Mouse (Mus musculus) lung, postnatal 0 days (tissue): ENCODE results near the gene Stxbp6. TPM values are rescaled to one million over a fixed set of nuclear protein-coding genes. Genes with fewer than 3 reads are reported as not detected.

Experiments used
- ATAC-seq: fragments of 200-750 bp; cut with Nextera tagmentation; 2 replicates; pipeline ENCODE4 v1.8.0; 2017; ENCODE audit warnings: moderate library complexity
- DNase-seq: peaks from one replicate; pipeline ENCODE4 v3.0.0-alpha.2; 2016; ENCODE audit warnings: low spot score
- H3K27ac ChIP-seq: fragments of 300-500 bp; sonication (generic); 2 replicates; pipeline ENCODE4 v1.5.1; 2014; ENCODE audit warnings: antibody characterized with exemption, mild to moderate bottlenecking, low read length, mixed read lengths
- H3K27me3 ChIP-seq: fragments of 300-500 bp; sonication (generic); replicated peaks from 2 replicates; pipeline ENCODE4 v1.6.1; 2014; ENCODE audit warnings: low read length, mixed read lengths; ENCODE audit not compliant: insufficient read depth
- H3K36me3 ChIP-seq: fragments of 300-500 bp; sonication (generic); 2 replicates; pipeline ENCODE4 v1.6.1; 2014; ENCODE audit warnings: low read length, mixed read lengths; ENCODE audit not compliant: insufficient read depth
- H3K4me1 ChIP-seq: fragments of 300-500 bp; sonication (generic); 2 replicates; pipeline ENCODE4 v1.6.1; 2014; ENCODE audit warnings: antibody characterized with exemption, low read depth, low read length, mixed read lengths; ENCODE audit not compliant: insufficient read depth
- H3K4me2 ChIP-seq: fragments of 300-500 bp; sonication (generic); replicated peaks from 2 replicates; pipeline ENCODE4 v1.6.1; 2014; ENCODE audit warnings: low read depth, mild to moderate bottlenecking, low read length, moderate library complexity, mixed read lengths
- H3K4me3 ChIP-seq: fragments of 300-500 bp; sonication (generic); 2 replicates; pipeline ENCODE4 v1.5.1; 2014; ENCODE audit warnings: low read depth, low read length
- H3K9ac ChIP-seq: fragments of 300-500 bp; sonication (generic); replicated peaks from 2 replicates; pipeline ENCODE4 v1.6.1; 2014; ENCODE audit warnings: low read depth, mild to moderate bottlenecking
- H3K9me3 ChIP-seq: fragments of 300-500 bp; sonication (generic); 2 replicates; pipeline ENCODE4 v1.6.1; 2016; ENCODE audit warnings: low read length, mixed read lengths
- CTCF ChIP-seq: IDR thresholded peaks from 2 replicates; pipeline ENCODE4 v1.5.1; 2016; ENCODE audit warnings: antibody characterized with exemption, mild to moderate bottlenecking
- EP300 ChIP-seq: IDR thresholded peaks from 2 replicates; pipeline ENCODE4 v1.6.1; 2016; ENCODE audit warnings: antibody characterized with exemption, mild to moderate bottlenecking, control low read depth
- whole genome bisulfite sequencing: fragments of 180-500 bp; shearing (Covaris S2); extraction: QIAGEN DNeasy Blood & Tissue Kit; methylation state at CpG from one replicate; pipeline ENCODE4 v1.1.7; 2014; 5-methylcytosine and 5-hydroxymethylcytosine counted together
- polyA plus RNA-seq: library from polyadenylated mRNA; unstranded; fragments of >200 nt; fragmentation: Nextera tagmentation; extraction: Ambion mirVana; gene quantifications from 2 replicates; pipeline ENCODE4 v1.2.1, GENCODE M21; 2015

Stxbp6 gene
- polyA plus RNA-seq, 1 experiment from 2014 or later: 22.1 TPM

GRCm38 (mm10) chr12:44919613-44920012, 154.9 kb downstream of the Stxbp6 start:
- DNase-seq (peak; percentile 59), ATAC-seq (peak; percentile 71)
- Histone ChIP-seq H3K36me3 (no peaks in the 10 kb centered on the region), H3K9ac (no peak overlapping the region), H3K27ac (no peak overlapping the region), H3K9me3 (no peaks in the 10 kb centered on the region), H3K4me1 (no peaks in the 10 kb centered on the region), H3K4me3 (no peak overlapping the region), H3K27me3 (no peaks in the 10 kb centered on the region), H3K4me2 (no peak overlapping the region)
- WGBS: 56% methylated on average over 2 of the region's 2 CpGs
- no peak for TF ChIP-seq CTCF
- peak; percentile 61 for TF ChIP-seq EP300

- Histone ChIP-seq H3K4me3 (no peak overlapping the region), H3K36me3 (no peaks in the 10 kb centered on the region), H3K4me1 (no peaks in the 10 kb centered on the region), H3K27me3 (no peaks in the 10 kb centered on the region), H3K4me2 (no peak overlapping the region), H3K27ac (no peak overlapping the region), H3K9me3 (no peaks in the 10 kb centered on the region), H3K9ac (no peak overlapping the region)
- no peak for ATAC-seq
- DNase-seq: no peak
- TF ChIP-seq EP300: no peak
- TF ChIP-seq CTCF: no peak
- 87% methylated on average over 2 of the region's 2 CpGs for WGBS
Observed at GRCm38 (mm10) chr12:44918929-44919328, 155.6 kb downstream of the Stxbp6 start.

GRCm38 (mm10) chr12:44913854-44914253, 160.7 kb downstream of the Stxbp6 start:
- DNase-seq: no peak
- no peak overlapping the region for H3K27ac ChIP-seq
- no peak overlapping the region for H3K4me3 ChIP-seq
- H3K36me3 ChIP-seq: no peaks in the 10 kb centered on the region
- H3K9me3 ChIP-seq: no peaks in the 10 kb centered on the region
- no peaks in the 10 kb centered on the region for H3K27me3 ChIP-seq
- H3K9ac ChIP-seq: no peak overlapping the region
- TF ChIP-seq EP300: no peak
- no peak for TF ChIP-seq CTCF
- WGBS: 63% methylated on average over 4 of the region's 4 CpGs
- no peak for ATAC-seq
- H3K4me1 ChIP-seq: no peaks in the 10 kb centered on the region
- H3K4me2 ChIP-seq: no peak overlapping the region

- peak; percentile 23; the same call in 1 of the 2 replicates for TF ChIP-seq CTCF
- TF ChIP-seq EP300: 0 out of 2 replicates have a peak, but pooled peaks have one; percentile 24
- Histone ChIP-seq H3K9me3 (no peaks in the 10 kb centered on the region), H3K27ac (no peak overlapping the region), H3K4me3 (no peak overlapping the region), H3K36me3 (no peaks in the 10 kb centered on the region), H3K27me3 (no peaks in the 10 kb centered on the region), H3K9ac (no peak overlapping the region), H3K4me2 (no peak overlapping the region), H3K4me1 (no peaks in the 10 kb centered on the region)
- 59% methylated on average over 3 of the region's 3 CpGs for WGBS
- no peak for ATAC-seq
- DNase-seq: peak; percentile 28
Observed at GRCm38 (mm10) chr12:44908028-44908702, 166.3 kb downstream of the Stxbp6 start.

GRCm38 (mm10) chr12:44906001-44906400, 168.5 kb downstream of the Stxbp6 start:
- H3K9me3 ChIP-seq: no peaks in the 10 kb centered on the region
- DNase-seq (peak; percentile 35), ATAC-seq (peak; percentile 78)
- peak overlapping the region; percentile 51 for H3K27ac ChIP-seq
- no peak overlapping the region for H3K4me3 ChIP-seq
- H3K4me2 ChIP-seq: no peak overlapping the region
- H3K27me3 ChIP-seq: no peaks in the 10 kb centered on the region
- H3K9ac ChIP-seq: no peak overlapping the region
- no peaks in the 10 kb centered on the region for H3K4me1 ChIP-seq
- H3K36me3 ChIP-seq: no peaks in the 10 kb centered on the region
- 60% methylated on average over 2 of the region's 2 CpGs for WGBS
- TF ChIP-seq EP300 (no peak), CTCF (no peak)

GRCm38 (mm10) chr12:44903205-44903732, 171.2 kb downstream of the Stxbp6 start:
- H3K36me3 ChIP-seq: no peaks in the 10 kb centered on the region
- DNase-seq (no peak), ATAC-seq (no peak)
- TF ChIP-seq CTCF (no peak), EP300 (no peak)
- no peak overlapping the region for H3K27ac ChIP-seq
- no peak overlapping the region for H3K9ac ChIP-seq
- no peaks in the 10 kb centered on the region for H3K4me1 ChIP-seq
- WGBS: 64% methylated on average over 1 of the region's 1 CpGs
- no peak overlapping the region for H3K4me2 ChIP-seq
- H3K4me3 ChIP-seq: no peak overlapping the region
- no peaks in the 10 kb centered on the region for H3K9me3 ChIP-seq
- H3K27me3 ChIP-seq: no peaks in the 10 kb centered on the region
